Mouse (Mus musculus) liver, postnatal 0 days (tissue): ENCODE data around the gene Itgb5. TPM values are rescaled to one million over a fixed set of nuclear protein-coding genes. Genes with fewer than 3 reads are reported as not detected.

Experiments
- ATAC-seq: fragments of 200-750 bp; cut with Nextera tagmentation; 2 replicates; pipeline ENCODE4 v1.8.0; 2017; ENCODE audit warnings: mild to moderate bottlenecking, moderate library complexity
- DNase-seq: peaks from one replicate; pipeline ENCODE4 v3.0.0-alpha.2; 2016
- H3K27ac ChIP-seq: fragments of 300-500 bp; sonication (generic); 2 replicates; pipeline ENCODE4 v1.5.1; 2014; ENCODE audit warnings: antibody characterized with exemption, moderate library complexity, mild to moderate bottlenecking, low read depth
- H3K27me3 ChIP-seq: fragments of 300-500 bp; sonication (generic); 2 replicates; pipeline ENCODE4 v1.6.1; 2014; ENCODE audit warnings: low read length, control low read depth, mixed read lengths; ENCODE audit not compliant: insufficient read depth
- H3K36me3 ChIP-seq: fragments of 300-500 bp; sonication (generic); replicated peaks from 2 replicates; pipeline ENCODE4 v1.6.1; 2014; ENCODE audit warnings: mild to moderate bottlenecking, control low read depth, low read length, moderate library complexity, mixed read lengths; ENCODE audit not compliant: insufficient read depth
- H3K4me1 ChIP-seq: fragments of 300-500 bp; sonication (generic); 2 replicates; pipeline ENCODE4 v1.6.1; 2014; ENCODE audit warnings: antibody characterized with exemption, mild to moderate bottlenecking, control low read depth; ENCODE audit not compliant: insufficient read depth
- H3K4me2 ChIP-seq: fragments of 300-500 bp; sonication (generic); 2 replicates; pipeline ENCODE4 v1.6.1; 2014; ENCODE audit warnings: low read depth, mild to moderate bottlenecking, low read length, moderate library complexity, mixed read lengths
- H3K4me3 ChIP-seq: fragments of 300-500 bp; sonication (generic); 2 replicates; pipeline ENCODE4 v1.5.1; 2014; ENCODE audit warnings: low read depth, low read length
- H3K9ac ChIP-seq: fragments of 300-500 bp; sonication (generic); replicated peaks from 2 replicates; pipeline ENCODE4 v1.6.1; 2014; ENCODE audit warnings: mild to moderate bottlenecking, moderate library complexity
- H3K9me3 ChIP-seq: fragments of 300-500 bp; sonication (generic); 2 replicates; pipeline ENCODE4 v1.6.1; 2016; ENCODE audit warnings: mild to moderate bottlenecking, control low read depth, low read length, mixed read lengths
- CTCF ChIP-seq: sonication (generic); IDR thresholded peaks from 2 replicates; pipeline ENCODE4 v1.5.1; 2016; ENCODE audit warnings: antibody characterized with exemption, low read depth
- EP300 ChIP-seq: IDR thresholded peaks from 2 replicates; pipeline ENCODE4 v1.6.1; 2016; ENCODE audit warnings: antibody characterized with exemption, low read depth, mild to moderate bottlenecking
- WGBS: fragments of 180-500 bp; shearing (Covaris S2); extraction: QIAGEN DNeasy Blood & Tissue Kit; methylation state at CpG from one replicate; pipeline ENCODE4 v1.1.7; 2014; ENCODE audit not compliant: insufficient replicate concordance; 5-methylcytosine and 5-hydroxymethylcytosine counted together
- polyA plus RNA-seq: library from polyadenylated mRNA; unstranded; fragments of >200 nt; fragmentation: Nextera tagmentation; extraction: Ambion mirVana; gene quantifications from 2 replicates; pipeline ENCODE4 v1.2.1, GENCODE M21; 2015

Gene Itgb5
- polyA plus RNA-seq, 1 experiment from 2014 or later, result 16.1 TPM

- WGBS, result 79% methylated on average over 11 of the region's 11 CpGs
- H3K4me1 ChIP-seq, result no peaks in the 10 kb centered on the region
- no peaks in the 10 kb centered on the region for H3K9me3 ChIP-seq
- H3K36me3 ChIP-seq, result peaks cover 3% of the 10 kb centered on the region; the same call in 1 of the 2 replicates
- no peak overlapping the region for H3K27ac ChIP-seq
- H3K4me3 ChIP-seq, result no peak overlapping the region
- DNase-seq (no peak), ATAC-seq (no peak)
- TF ChIP-seq CTCF, result no peak
- TF ChIP-seq EP300, result no peak
- H3K27me3 ChIP-seq, result no peaks in the 10 kb centered on the region
- no peak overlapping the region for H3K4me2 ChIP-seq
- no peak overlapping the region for H3K9ac ChIP-seq
Observed at GRCm38 (mm10) chr16:33903664-33904441, 74.4 kb downstream of the Itgb5 start.

- Histone ChIP-seq H3K4me2 (no peak overlapping the region), H3K9ac (no peak overlapping the region), H3K36me3 (peaks cover 3% of the 10 kb centered on the region; the same call in 1 of the 2 replicates), H3K4me3 (no peak overlapping the region), H3K4me1 (no peaks in the 10 kb centered on the region), H3K27me3 (no peaks in the 10 kb centered on the region), H3K27ac (no peak overlapping the region), H3K9me3 (no peaks in the 10 kb centered on the region)
- ATAC-seq (no peak), DNase-seq (no peak)
- 80% methylated on average over 5 of the region's 5 CpGs for WGBS
- TF ChIP-seq EP300 (no peak), CTCF (no peak)
Observed at GRCm38 (mm10) chr16:33904553-33904952, 75.1 kb downstream of the Itgb5 start.

GRCm38 (mm10) chr16:33908239-33908638 is 78.8 kb downstream of the Itgb5 start:
- no peaks in the 10 kb centered on the region for H3K9me3 ChIP-seq
- no peak overlapping the region for H3K9ac ChIP-seq
- no peaks in the 10 kb centered on the region for H3K27me3 ChIP-seq
- no peak overlapping the region for H3K27ac ChIP-seq
- H3K4me2 ChIP-seq, result no peak overlapping the region
- H3K4me1 ChIP-seq, result no peaks in the 10 kb centered on the region
- H3K36me3 ChIP-seq, result no peaks in the 10 kb centered on the region; the same call in 1 of the 2 replicates
- no peak for TF ChIP-seq CTCF
- TF ChIP-seq EP300, result no peak
- 78% methylated on average over 4 of the region's 4 CpGs for WGBS
- no peak for ATAC-seq
- no peak overlapping the region for H3K4me3 ChIP-seq
- no peak for DNase-seq

DNA sequence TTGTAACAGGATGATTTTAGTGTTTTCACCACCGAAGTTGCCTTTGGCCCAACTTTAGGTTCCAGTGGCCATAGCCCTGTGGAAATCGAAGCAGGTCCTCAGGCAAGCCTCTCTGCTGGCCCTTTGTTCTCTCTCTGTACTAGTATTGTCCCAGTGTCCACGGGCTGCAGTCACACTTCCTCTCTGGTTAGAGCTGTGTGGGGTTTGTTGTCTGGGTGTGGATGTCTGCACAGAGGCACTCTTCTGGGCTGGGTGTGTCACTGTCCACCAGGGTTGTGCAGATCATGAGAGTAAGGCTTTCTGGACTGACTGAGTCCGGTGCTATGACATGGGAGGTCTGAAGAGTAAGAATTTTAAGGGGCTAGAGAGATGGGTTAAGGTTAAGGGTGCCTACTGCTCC is 85.5 kb downstream of the Itgb5 start:
- DNase-seq, result no peak
- TF ChIP-seq CTCF (no peak), EP300 (no peak)
- peaks cover 14% of the 10 kb centered on the region for H3K4me1 ChIP-seq
- no peak overlapping the region for H3K4me2 ChIP-seq
- H3K9ac ChIP-seq, result no peak overlapping the region
- ATAC-seq, result no peak
- 44% methylated on average over 4 of the region's 4 CpGs for WGBS
- no peak overlapping the region; the same call in 1 of the 2 replicates for H3K27ac ChIP-seq
- H3K4me3 ChIP-seq, result no peak overlapping the region
- no peaks in the 10 kb centered on the region for H3K9me3 ChIP-seq
- peaks cover 4% of the 10 kb centered on the region; the same call in 1 of the 2 replicates for H3K36me3 ChIP-seq
- no peaks in the 10 kb centered on the region for H3K27me3 ChIP-seq

DNA sequence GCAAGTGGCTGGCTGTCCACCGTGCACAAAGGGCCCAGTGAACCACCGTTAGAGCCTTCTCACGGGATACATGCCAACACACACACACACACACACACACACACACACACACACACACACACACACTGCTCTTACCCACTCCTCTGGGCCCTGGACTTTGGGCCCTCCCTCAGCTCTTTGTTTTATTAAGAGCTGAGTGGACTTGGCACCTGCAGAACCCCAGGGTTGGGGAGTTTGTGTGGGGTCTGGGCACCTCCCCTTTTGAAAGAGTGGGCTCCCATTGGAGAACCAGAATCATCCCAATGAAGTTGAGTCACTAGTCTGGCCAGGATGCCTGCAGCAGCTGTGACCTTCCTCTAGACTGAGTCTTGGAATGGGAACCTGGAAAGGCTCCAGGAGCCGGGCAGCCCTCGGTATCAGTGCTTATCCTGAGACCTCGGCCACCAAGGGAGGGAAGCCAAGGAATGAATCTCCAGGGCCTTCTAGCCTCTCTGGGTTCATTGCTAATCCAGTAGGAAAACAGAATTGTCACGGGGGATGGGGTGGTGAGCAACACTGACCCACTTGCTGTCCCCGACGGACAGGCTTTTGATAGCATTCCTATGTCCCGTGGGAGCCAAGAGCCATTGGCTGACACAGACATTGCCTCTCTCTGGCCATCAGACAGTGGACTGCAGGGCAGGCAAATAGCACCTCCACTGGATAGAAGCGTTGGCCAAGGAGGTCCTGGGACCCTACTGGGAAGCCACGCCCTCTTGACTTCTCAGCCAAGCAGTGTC is 87.2 kb downstream of the Itgb5 start:
- Histone ChIP-seq H3K27me3 (no peaks in the 10 kb centered on the region), H3K9ac (no peak overlapping the region), H3K4me2 (no peak overlapping the region), H3K4me3 (no peak overlapping the region), H3K27ac (peak overlapping the region; percentile 70), H3K4me1 (peaks cover 21% of the 10 kb centered on the region), H3K36me3 (peaks cover 5% of the 10 kb centered on the region; the same call in 1 of the 2 replicates), H3K9me3 (no peaks in the 10 kb centered on the region)
- no peak for TF ChIP-seq EP300
- peak; percentile 3; the same call in 1 of the 2 replicates for TF ChIP-seq CTCF
- 57% methylated on average over 12 of the region's 12 CpGs for WGBS
- DNase-seq, result peak; percentile 61
- peak; percentile 89 for ATAC-seq

GRCm38 (mm10) chr16:33917390-33917789 is 87.9 kb downstream of the Itgb5 start:
- WGBS, result 72% methylated on average over 5 of the region's 5 CpGs
- DNase-seq, result no peak
- Histone ChIP-seq H3K27ac (peak overlapping the region; percentile 70), H3K9me3 (no peaks in the 10 kb centered on the region), H3K4me2 (no peak overlapping the region), H3K27me3 (no peaks in the 10 kb centered on the region), H3K4me1 (peaks cover 28% of the 10 kb centered on the region), H3K9ac (no peak overlapping the region), H3K4me3 (no peak overlapping the region), H3K36me3 (peaks cover 5% of the 10 kb centered on the region; the same call in 1 of the 2 replicates)
- TF ChIP-seq EP300 (no peak), CTCF (no peak)
- no peak for ATAC-seq
